Mouse (Mus musculus) forebrain, embryonic 10.5 days (tissue): ENCODE results near the gene Traf4. TPM values are rescaled to one million over a fixed set of nuclear protein-coding genes. Genes with fewer than 3 reads are reported as not detected.

ENCODE experiments used
- DNase-seq: peaks from one replicate; pipeline ENCODE4 v3.0.0-alpha.2; 2017; ENCODE audit warnings: low spot score; ENCODE audit errors: extremely low spot score
- H3K27ac ChIP-seq: fragments of 300-500 bp; sonication (generic); 2 replicates; pipeline ENCODE4 v1.5.1; 2016; ENCODE audit warnings: mild to moderate bottlenecking
- H3K27me3 ChIP-seq: fragments of 300-500 bp; sonication (generic); 2 replicates; pipeline ENCODE4 v1.6.1; 2016; ENCODE audit warnings: mild to moderate bottlenecking; ENCODE audit not compliant: poor library complexity, severe bottlenecking
- H3K36me3 ChIP-seq: fragments of 300-500 bp; sonication (generic); replicated peaks from 2 replicates; pipeline ENCODE4 v1.6.1; 2016; ENCODE audit warnings: mild to moderate bottlenecking, moderate library complexity
- H3K4me1 ChIP-seq: fragments of 300-500 bp; sonication (generic); 2 replicates; pipeline ENCODE4 v1.6.1; 2016
- H3K4me3 ChIP-seq: fragments of 300-500 bp; sonication (generic); 2 replicates; pipeline ENCODE4 v1.5.1; 2016; ENCODE audit warnings: mild to moderate bottlenecking, moderate library complexity
- H3K9me3 ChIP-seq: fragments of 300-500 bp; sonication (generic); 2 replicates; pipeline ENCODE4 v1.6.1; 2016; ENCODE audit warnings: mild to moderate bottlenecking, moderate library complexity
- WGBS: fragments of 180-500 bp; shearing (Covaris S2); methylation state at CpG from one replicate; pipeline ENCODE4 v1.1.7; 2016; 5-methylcytosine and 5-hydroxymethylcytosine counted together
- polyA plus RNA-seq: library from polyadenylated mRNA; unstranded; fragments of >200 nt; fragmentation: Nextera tagmentation; extraction: Ambion mirVana; gene quantifications from 2 replicates; pipeline ENCODE4 v1.2.1, GENCODE M21; 2016

The Traf4 gene
- polyA plus RNA-seq = 97.6 and 104 TPM in 2 replicates

DNA sequence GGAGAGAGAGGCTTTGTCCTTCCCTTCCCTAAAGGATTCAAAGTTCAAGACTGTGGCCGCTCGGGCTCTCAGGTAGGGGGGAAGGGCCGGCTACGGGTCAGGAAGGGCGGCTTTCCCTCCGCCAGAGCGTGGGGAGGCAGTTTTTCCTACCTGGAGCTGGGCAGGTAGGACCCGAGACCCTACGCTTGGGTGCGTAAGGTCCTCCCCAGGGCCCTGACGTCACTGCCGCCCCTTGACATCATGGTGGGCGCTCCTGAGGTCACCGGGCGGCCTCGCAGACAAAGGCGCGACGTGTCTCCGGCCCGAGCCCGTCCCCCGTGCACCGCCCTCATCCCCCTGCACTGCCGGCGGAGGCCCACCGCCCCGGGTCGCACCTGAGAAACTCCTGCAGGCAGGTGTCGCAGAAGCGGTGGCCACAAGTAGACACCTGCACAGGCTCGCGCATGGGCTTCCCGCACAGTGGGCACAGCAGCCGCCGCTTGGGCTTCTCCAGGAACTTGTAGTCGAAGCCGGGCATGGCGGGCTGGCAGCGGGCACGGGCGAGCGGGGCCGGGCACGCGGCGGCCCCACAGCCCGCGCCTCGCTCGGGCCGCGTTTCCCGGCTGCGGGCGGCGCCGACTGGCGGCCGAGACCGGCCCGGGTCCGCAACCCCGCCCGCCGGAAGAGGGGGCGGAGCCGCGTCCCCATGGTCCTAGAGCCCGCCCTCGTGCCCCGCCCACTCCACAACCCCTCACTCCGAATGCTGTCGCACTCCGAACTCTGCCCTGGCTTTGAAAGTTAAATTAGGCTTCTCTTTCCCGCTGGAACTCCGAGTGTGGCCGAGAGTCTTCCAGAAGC lies at the start of gene Traf4:
Traf4 (minus strand) TSS at position 666 of the 837 bp plus-strand sequence.
- Histone ChIP-seq H3K4me1 (peaks cover 56% of the 10 kb centered on the region), H3K27ac (peak within 1 kb of the TSS; percentile 99), H3K27me3 (peaks cover 17% of the 10 kb centered on the region), H3K4me3 (peak within 1 kb of the TSS; percentile 100), H3K36me3 (peaks cover 37% of the 10 kb centered on the region), H3K9me3 (no peaks in the 10 kb centered on the region)
- WGBS = under 1% methylated on average over 78 of the region's 78 CpGs
- peak; percentile 85 for DNase-seq

DNA sequence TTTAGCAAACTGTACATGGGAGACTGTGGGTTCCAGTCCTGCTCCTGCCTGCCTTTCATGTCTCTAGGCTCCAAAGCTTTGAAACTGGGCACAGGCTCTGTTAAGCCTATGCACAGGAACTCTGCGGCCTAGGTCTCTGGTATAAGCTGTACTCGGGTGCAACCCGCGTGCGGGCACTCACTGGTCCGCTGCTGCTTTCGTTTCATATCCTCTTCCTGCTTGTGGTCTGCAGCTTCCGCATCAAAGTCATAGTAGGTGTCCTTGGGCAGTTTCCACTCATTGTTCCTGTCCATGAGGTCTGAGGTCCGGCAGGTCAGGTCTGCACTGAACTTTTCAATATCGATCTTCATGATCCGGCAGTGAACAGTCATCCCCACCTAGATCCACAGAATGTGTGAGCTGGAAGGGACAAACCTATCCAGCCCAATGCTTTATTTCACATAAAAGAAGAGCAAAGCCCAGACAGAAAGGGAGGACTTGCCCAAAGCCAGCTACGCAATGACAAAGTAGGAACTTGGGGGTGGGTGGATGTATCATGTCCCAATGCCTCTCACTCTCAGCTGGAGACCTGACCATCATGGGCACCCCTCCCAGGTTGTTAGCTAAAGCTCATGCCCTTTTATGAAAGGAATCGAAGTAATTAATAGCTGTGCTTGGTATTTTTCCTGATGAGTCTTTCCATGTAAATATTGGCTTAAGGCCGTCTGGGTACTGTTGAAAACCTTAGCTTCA lies 47.9 kb upstream of the Traf4 start:
- no peak for DNase-seq
- peaks cover 99% of the 10 kb centered on the region for H3K36me3 ChIP-seq
- no peak overlapping the region for H3K27ac ChIP-seq
- no peaks in the 10 kb centered on the region for H3K27me3 ChIP-seq
- 95% methylated on average over 14 of the region's 14 CpGs for WGBS
- H3K4me3 ChIP-seq = no peak overlapping the region
- H3K4me1 ChIP-seq = no peaks in the 10 kb centered on the region
- H3K9me3 ChIP-seq = no peaks in the 10 kb centered on the region

DNA sequence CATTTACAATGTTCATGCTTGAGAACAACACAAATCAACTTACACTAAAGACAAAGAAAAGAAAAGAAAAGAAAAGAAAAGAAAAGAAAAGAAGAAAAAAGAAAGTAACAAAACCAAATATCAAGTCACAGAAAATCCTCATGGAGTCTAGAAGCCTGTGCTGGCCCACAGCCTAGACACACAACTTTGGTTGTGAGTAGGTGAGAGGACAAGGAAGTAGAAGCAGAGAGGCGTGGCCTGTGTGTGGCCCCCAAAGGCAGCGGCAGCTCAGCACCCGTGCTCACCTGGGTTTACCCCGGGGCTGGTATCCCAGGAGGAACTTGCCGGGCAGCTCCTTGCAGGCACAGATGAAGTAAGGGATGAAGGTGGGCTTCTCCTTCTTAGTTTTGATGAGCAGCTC lies 46.1 kb upstream of the Traf4 start:
- H3K4me3 ChIP-seq = no peak overlapping the region
- H3K9me3 ChIP-seq = no peaks in the 10 kb centered on the region
- peaks cover 100% of the 10 kb centered on the region for H3K36me3 ChIP-seq
- no peaks in the 10 kb centered on the region for H3K4me1 ChIP-seq
- no peak overlapping the region for H3K27ac ChIP-seq
- H3K27me3 ChIP-seq = no peaks in the 10 kb centered on the region
- DNase-seq = no peak
- 92% methylated on average over 5 of the region's 5 CpGs for WGBS

GRCm38 (mm10) chr11:78210615-78211014 lies 45.2 kb upstream of the Traf4 start:
- DNase-seq = no peak
- WGBS = 83% methylated on average over 7 of the region's 7 CpGs
- H3K4me1 ChIP-seq = peaks cover 5% of the 10 kb centered on the region
- H3K36me3 ChIP-seq = peaks cover 100% of the 10 kb centered on the region
- no peaks in the 10 kb centered on the region for H3K9me3 ChIP-seq
- H3K27me3 ChIP-seq = no peaks in the 10 kb centered on the region
- H3K4me3 ChIP-seq = no peak overlapping the region
- no peak overlapping the region for H3K27ac ChIP-seq

DNA sequence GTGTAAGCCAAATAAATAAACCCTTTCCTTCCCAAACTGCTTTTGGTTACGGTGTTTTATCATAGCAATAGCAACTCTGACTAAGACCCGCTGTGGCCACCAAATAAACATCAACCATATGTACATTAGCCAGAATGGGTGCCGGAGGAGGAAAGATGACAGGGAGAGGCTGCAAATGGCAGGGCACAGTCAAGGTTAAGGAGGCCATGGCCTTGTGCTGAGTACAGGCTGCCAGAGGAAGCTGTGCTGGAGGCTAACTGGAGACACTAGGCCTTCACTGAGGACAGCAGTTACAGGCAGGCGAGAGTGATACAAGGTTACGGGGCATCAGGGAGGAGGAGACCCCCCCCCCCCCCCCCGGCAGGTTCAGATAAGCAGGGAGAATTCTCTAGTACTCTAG lies 44.5 kb upstream of the Traf4 start:
- peaks cover 100% of the 10 kb centered on the region for H3K36me3 ChIP-seq
- no peaks in the 10 kb centered on the region for H3K27me3 ChIP-seq
- no peak for DNase-seq
- H3K4me3 ChIP-seq = no peak overlapping the region
- WGBS = 91% methylated on average over 6 of the region's 6 CpGs
- no peak overlapping the region for H3K27ac ChIP-seq
- H3K9me3 ChIP-seq = no peaks in the 10 kb centered on the region
- peaks cover 6% of the 10 kb centered on the region for H3K4me1 ChIP-seq

GRCm38 (mm10) chr11:78207190-78207589 lies 41.8 kb upstream of the Traf4 start:
- Histone ChIP-seq H3K9me3 (no peaks in the 10 kb centered on the region), H3K4me1 (peaks cover 6% of the 10 kb centered on the region), H3K36me3 (peaks cover 94% of the 10 kb centered on the region), H3K27me3 (no peaks in the 10 kb centered on the region), H3K27ac (no peak overlapping the region), H3K4me3 (no peak overlapping the region)
- no peak for DNase-seq
- 93% methylated on average over 7 of the region's 7 CpGs for WGBS

- H3K4me3 ChIP-seq = no peak overlapping the region
- H3K4me1 ChIP-seq = peaks cover 6% of the 10 kb centered on the region
- no peaks in the 10 kb centered on the region for H3K9me3 ChIP-seq
- 81% methylated on average over 13 of the region's 13 CpGs for WGBS
- DNase-seq = no peak
- peak overlapping the region; percentile 70 for H3K27ac ChIP-seq
- no peaks in the 10 kb centered on the region for H3K27me3 ChIP-seq
- peaks cover 78% of the 10 kb centered on the region for H3K36me3 ChIP-seq
These were observed 40.2 kb upstream of the Traf4 start for GRCm38 (mm10) chr11:78205361-78206206.

GRCm38 (mm10) chr11:78204287-78204686 lies 38.9 kb upstream of the Traf4 start:
- H3K9me3 ChIP-seq = no peaks in the 10 kb centered on the region
- 85% methylated on average over 6 of the region's 6 CpGs for WGBS
- H3K4me3 ChIP-seq = no peak overlapping the region
- peaks cover 6% of the 10 kb centered on the region for H3K4me1 ChIP-seq
- no peak overlapping the region for H3K27ac ChIP-seq
- no peaks in the 10 kb centered on the region for H3K27me3 ChIP-seq
- H3K36me3 ChIP-seq = peaks cover 65% of the 10 kb centered on the region
- no peak for DNase-seq

DNA sequence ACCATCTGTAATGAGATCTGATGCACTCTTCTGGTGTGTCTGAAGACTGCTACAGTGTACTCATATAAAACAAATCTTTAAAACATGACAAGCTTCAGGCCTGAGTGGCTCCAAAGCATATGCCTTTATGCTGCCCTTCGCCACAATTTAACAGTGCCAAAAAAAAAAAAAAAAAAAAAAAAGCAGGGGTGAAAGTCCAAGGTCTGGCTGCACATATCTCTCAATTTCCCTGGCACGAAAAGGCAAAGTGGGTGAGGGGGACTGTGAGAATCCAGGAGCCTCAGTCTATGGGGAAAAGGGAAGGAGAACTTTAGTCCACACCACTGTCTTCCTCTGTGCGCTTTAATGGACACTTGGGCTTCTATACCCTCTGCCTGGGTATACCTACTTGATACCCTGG lies 37.0 kb upstream of the Traf4 start:
- no peak overlapping the region for H3K27ac ChIP-seq
- no peak for DNase-seq
- 95% methylated on average over 3 of the region's 3 CpGs for WGBS
- no peak overlapping the region for H3K4me3 ChIP-seq
- H3K4me1 ChIP-seq = peaks cover 6% of the 10 kb centered on the region
- H3K9me3 ChIP-seq = no peaks in the 10 kb centered on the region
- peaks cover 45% of the 10 kb centered on the region for H3K36me3 ChIP-seq
- H3K27me3 ChIP-seq = no peaks in the 10 kb centered on the region

DNA sequence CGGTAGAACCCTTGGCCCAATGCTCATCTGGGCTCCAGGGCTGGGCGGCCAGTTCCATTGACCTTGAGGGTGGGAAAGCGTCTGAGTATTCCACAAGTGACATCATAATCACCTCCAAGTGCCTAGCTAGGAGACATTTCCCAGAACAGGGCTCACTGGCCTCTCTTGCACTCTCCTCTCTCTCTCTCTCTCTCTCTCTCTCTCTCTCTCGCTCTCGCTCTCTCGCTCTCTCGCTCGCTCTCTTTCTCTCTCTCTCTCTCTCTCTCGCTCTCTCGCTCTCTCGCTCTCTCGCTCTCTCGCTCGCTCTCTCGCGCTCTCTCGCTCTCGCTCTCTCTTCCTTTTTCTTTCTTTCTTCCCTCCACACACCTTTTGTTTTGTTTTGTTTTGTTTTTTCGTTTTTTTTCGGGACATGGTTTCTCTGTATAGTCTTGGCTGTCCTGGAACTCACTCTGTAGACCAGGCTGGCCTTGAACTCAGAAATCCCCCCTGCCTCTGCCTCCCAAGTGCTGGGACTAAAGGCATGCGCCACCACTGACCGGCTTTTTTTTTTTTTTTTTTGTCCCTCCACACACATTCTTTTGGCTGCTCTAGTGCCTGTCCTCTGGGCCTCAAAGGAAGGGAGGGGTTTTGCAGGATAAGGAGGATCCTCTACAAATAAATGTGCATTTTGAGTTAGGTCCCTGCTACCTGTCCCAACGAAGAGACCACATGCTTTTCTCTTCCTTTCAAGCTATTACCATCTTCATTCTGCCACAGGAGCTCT lies 29.9 kb upstream of the Traf4 start:
- H3K27me3 ChIP-seq = no peaks in the 10 kb centered on the region
- H3K4me1 ChIP-seq = peaks cover 28% of the 10 kb centered on the region
- H3K9me3 ChIP-seq = no peaks in the 10 kb centered on the region
- peak overlapping the region; percentile 56 for H3K4me3 ChIP-seq
- H3K27ac ChIP-seq = peak overlapping the region; percentile 75
- 62% methylated on average over 23 of the region's 23 CpGs for WGBS
- H3K36me3 ChIP-seq = peaks cover 38% of the 10 kb centered on the region
- no peak for DNase-seq

DNA sequence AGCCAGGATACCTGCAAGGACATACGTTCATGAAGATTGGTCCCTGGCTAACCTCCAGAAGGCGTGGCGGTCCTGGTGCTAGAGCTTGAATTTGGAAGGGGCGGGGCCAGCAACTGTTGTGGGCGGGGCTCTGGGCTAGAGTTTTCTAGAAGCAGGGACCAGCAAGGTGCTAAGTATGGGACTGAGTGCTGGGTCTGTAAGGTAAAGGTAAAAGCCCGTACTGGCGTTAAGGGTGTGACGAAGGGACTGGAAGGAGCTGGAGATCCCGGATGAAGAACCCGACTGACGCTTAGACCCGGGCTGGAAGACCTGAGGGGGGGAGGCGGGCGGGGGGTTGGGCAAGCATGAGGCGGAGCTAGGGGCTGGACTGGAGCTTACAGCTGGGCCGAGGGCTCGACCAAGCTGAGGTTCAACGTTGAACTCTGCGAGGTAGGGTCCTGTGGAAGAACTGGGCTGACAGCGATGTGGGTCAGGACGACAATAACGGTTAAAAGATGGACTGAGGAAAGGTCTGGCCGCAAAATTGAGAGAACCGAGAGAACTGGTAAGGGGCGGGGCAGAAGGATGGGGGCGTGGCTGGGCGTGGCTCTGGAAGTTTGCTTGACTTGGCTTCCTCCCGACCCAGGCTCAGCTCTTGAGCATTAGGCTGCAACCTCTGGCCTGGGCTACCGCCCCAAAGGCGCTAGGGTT lies 29.2 kb upstream of the Traf4 start:
- H3K27ac ChIP-seq = peak overlapping the region; percentile 75
- peak overlapping the region; percentile 56 for H3K4me3 ChIP-seq
- H3K4me1 ChIP-seq = peaks cover 35% of the 10 kb centered on the region
- no peaks in the 10 kb centered on the region for H3K9me3 ChIP-seq
- H3K36me3 ChIP-seq = peaks cover 43% of the 10 kb centered on the region
- H3K27me3 ChIP-seq = no peaks in the 10 kb centered on the region
- WGBS = 3% methylated on average over 30 of the region's 30 CpGs
- DNase-seq = peak; percentile 79
